Mouse (Mus musculus): Measurements from ENCODE around the gene Armh3. TPM values are rescaled to one million over a fixed set of nuclear protein-coding genes. Genes with fewer than 3 reads are reported as not detected.

Armh3 gene
- polyA plus RNA-seq, 1 experiment from 2014 or later = 23.1 TPM

DNA sequence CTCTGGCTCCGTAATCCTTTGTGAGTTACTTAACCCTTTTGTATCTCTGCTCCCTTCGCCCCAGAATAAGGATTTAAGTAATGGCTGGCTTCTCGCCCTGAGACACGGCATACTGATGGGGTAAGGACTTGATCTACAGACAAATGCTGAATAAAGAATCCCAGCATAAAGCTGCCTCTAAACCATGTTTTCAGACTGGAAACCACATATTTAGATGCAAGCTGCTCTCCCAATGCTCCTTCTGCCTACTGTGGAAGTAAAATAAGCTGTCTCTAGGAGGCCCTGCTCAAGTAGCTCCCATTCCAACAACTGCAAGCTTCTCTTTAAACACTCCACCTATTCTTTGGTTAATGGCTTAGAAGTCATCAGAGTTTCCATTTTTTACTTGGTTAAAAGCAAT, 81.8 kb downstream of the Armh3 start:
- no peak overlapping the region for H3K4me3 ChIP-seq
- H3K27me3 ChIP-seq = no peaks in the 10 kb centered on the region
- WGBS = 59% methylated on average over 4 of the region's 4 CpGs
- H3K9me3 ChIP-seq = no peaks in the 10 kb centered on the region
- H3K36me3 ChIP-seq = 0 out of 2 replicates have a peak, but pooled peaks cover 3% of the 10 kb centered on the region
- no peak overlapping the region for H3K4me2 ChIP-seq
- no peak overlapping the region for H3K27ac ChIP-seq (replicated peaks)
- no peak for ATAC-seq (ENCODE audit: low FRiP score, low read depth)
- no peaks in the 10 kb centered on the region for H3K4me1 ChIP-seq (replicated peaks)
- H3K9ac ChIP-seq = no peak overlapping the region

- Histone ChIP-seq H3K9me3 (no peaks in the 10 kb centered on the region), H3K36me3 (0 out of 2 replicates have a peak, but pooled peaks cover 2% of the 10 kb centered on the region), H3K9ac (no peak overlapping the region), H3K27me3 (no peaks in the 10 kb centered on the region), H3K4me1 (replicated peaks) (no peaks in the 10 kb centered on the region), H3K27ac (replicated peaks) (no peak overlapping the region), H3K4me3 (no peak overlapping the region), H3K4me2 (no peak overlapping the region)
- whole genome bisulfite sequencing = 74% methylated on average over 3 of the region's 3 CpGs
- no peak for ATAC-seq (ENCODE audit: low FRiP score, low read depth)
Measured at GRCm38 (mm10) chr19:45916026-45916425, 82.3 kb downstream of the Armh3 start.

DNA sequence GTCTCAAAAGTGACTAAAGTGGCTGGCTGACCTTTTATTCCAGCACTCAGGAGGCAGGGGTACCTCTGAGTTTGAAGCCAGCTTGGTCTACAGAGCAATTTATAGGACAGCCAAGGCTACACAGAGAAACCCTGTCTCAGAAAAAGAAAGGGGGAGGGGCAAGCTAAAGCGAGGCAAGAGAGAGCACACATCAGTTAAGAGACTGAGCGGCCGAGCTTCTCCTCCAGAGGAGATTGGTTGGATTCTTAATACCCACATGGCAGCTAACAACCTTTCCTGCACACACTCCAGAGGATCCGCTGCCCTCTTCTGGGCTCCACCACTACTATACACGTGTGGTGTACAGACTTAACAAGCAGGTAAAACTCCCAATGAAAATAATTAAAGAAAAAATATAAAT, 85.3 kb downstream of the Armh3 start:
- H3K27me3 ChIP-seq = no peaks in the 10 kb centered on the region
- no peak overlapping the region for H3K9ac ChIP-seq
- H3K9me3 ChIP-seq = no peaks in the 10 kb centered on the region
- WGBS = 47% methylated on average over 5 of the region's 5 CpGs
- no peak overlapping the region for H3K4me3 ChIP-seq
- H3K4me1 ChIP-seq (replicated peaks) = no peaks in the 10 kb centered on the region
- no peak overlapping the region for H3K27ac ChIP-seq (replicated peaks)
- no peak for ATAC-seq (ENCODE audit: low FRiP score, low read depth)
- H3K36me3 ChIP-seq = no peaks in the 10 kb centered on the region
- no peak overlapping the region for H3K4me2 ChIP-seq

GRCm38 (mm10) chr19:45912376-45912775, 85.9 kb downstream of the Armh3 start:
- WGBS = 95% methylated on average over 6 of the region's 6 CpGs
- Histone ChIP-seq H3K9me3 (no peaks in the 10 kb centered on the region), H3K36me3 (no peaks in the 10 kb centered on the region), H3K9ac (no peak overlapping the region), H3K27me3 (no peaks in the 10 kb centered on the region), H3K4me2 (no peak overlapping the region), H3K4me1 (replicated peaks) (no peaks in the 10 kb centered on the region), H3K27ac (replicated peaks) (no peak overlapping the region), H3K4me3 (no peak overlapping the region)
- ATAC-seq (ENCODE audit: low FRiP score, low read depth) = no peak

GRCm38 (mm10) chr19:45911236-45912025, 86.9 kb downstream of the Armh3 start:
- H3K36me3 ChIP-seq = no peaks in the 10 kb centered on the region
- no peak overlapping the region for H3K4me3 ChIP-seq
- no peaks in the 10 kb centered on the region for H3K4me1 ChIP-seq (replicated peaks)
- no peaks in the 10 kb centered on the region for H3K27me3 ChIP-seq
- H3K9me3 ChIP-seq = no peaks in the 10 kb centered on the region
- H3K4me2 ChIP-seq = no peak overlapping the region
- WGBS = 82% methylated on average over 10 of the region's 10 CpGs
- H3K9ac ChIP-seq = no peak overlapping the region
- ATAC-seq (ENCODE audit: low FRiP score, low read depth) = no peak
- H3K27ac ChIP-seq (replicated peaks) = no peak overlapping the region

GRCm38 (mm10) chr19:45908246-45908645, 90.0 kb downstream of the Armh3 start:
- Histone ChIP-seq H3K27me3 (no peaks in the 10 kb centered on the region), H3K36me3 (peaks cover 5% of the 10 kb centered on the region; the same call in 1 of the 2 replicates), H3K4me1 (replicated peaks) (no peaks in the 10 kb centered on the region), H3K9ac (no peak overlapping the region), H3K4me2 (no peak overlapping the region), H3K9me3 (no peaks in the 10 kb centered on the region), H3K27ac (replicated peaks) (no peak overlapping the region), H3K4me3 (no peak overlapping the region)
- no peak for ATAC-seq (ENCODE audit: low FRiP score, low read depth)
- WGBS = 98% methylated on average over 3 of the region's 3 CpGs

GRCm38 (mm10) chr19:45907416-45907815, 90.9 kb downstream of the Armh3 start:
- no peak overlapping the region for H3K4me3 ChIP-seq
- no peak overlapping the region for H3K27ac ChIP-seq (replicated peaks)
- no peak overlapping the region for H3K4me2 ChIP-seq
- H3K36me3 ChIP-seq = peaks cover 5% of the 10 kb centered on the region; the same call in 1 of the 2 replicates
- no peak for ATAC-seq (ENCODE audit: low FRiP score, low read depth)
- H3K9me3 ChIP-seq = no peaks in the 10 kb centered on the region
- H3K4me1 ChIP-seq (replicated peaks) = no peaks in the 10 kb centered on the region
- H3K27me3 ChIP-seq = no peaks in the 10 kb centered on the region
- WGBS = 96% methylated on average over 6 of the region's 6 CpGs
- no peak overlapping the region for H3K9ac ChIP-seq

GRCm38 (mm10) chr19:45903861-45904260, 94.4 kb downstream of the Armh3 start:
- H3K4me2 ChIP-seq = no peak overlapping the region
- no peaks in the 10 kb centered on the region for H3K27me3 ChIP-seq
- peaks cover 5% of the 10 kb centered on the region; the same call in 1 of the 2 replicates for H3K36me3 ChIP-seq
- H3K27ac ChIP-seq (replicated peaks) = no peak overlapping the region
- no peak overlapping the region for H3K4me3 ChIP-seq
- peaks cover 4% of the 10 kb centered on the region; the same call in 1 of the 2 replicates for H3K4me1 ChIP-seq (replicated peaks)
- H3K9me3 ChIP-seq = no peaks in the 10 kb centered on the region
- WGBS = 67% methylated on average over 3 of the region's 3 CpGs
- no peak overlapping the region for H3K9ac ChIP-seq
- no peak for ATAC-seq (ENCODE audit: low FRiP score, low read depth)

DNA sequence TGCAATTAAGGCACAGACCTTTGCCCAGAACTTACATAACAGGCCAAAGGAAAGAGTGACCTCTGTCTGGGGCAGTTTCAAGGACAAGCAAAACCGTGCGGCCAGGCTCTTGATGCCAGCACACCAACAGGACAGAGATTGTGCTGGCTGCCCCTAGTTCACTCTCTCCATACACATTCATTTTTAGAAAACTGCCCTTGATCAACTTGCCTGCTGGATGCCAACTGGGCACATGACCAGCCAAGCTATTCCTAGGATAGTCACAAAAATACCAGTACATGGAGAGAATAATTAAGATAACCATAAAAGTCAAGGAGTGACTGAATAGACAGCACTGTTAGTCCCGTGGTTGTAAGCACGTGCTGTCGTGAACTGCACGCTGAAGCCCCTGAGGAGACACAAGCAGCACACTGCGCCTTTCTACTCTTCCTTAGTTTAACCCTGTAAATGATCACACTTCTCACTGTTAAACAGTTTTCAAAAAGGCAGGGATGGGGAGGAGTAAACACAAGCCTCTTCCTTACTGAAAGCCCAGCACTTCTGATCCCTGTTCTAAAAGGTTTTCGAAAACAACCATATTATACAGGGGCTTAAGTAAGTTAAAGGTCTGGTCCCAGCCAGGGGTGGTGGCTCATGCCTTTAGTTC, 95.8 kb downstream of the Armh3 start:
- no peaks in the 10 kb centered on the region for H3K9me3 ChIP-seq
- no peak for ATAC-seq (ENCODE audit: low FRiP score, low read depth)
- no peak overlapping the region for H3K4me2 ChIP-seq
- H3K4me1 ChIP-seq (replicated peaks) = peaks cover 4% of the 10 kb centered on the region; the same call in 1 of the 2 replicates
- no peak overlapping the region for H3K4me3 ChIP-seq
- no peak overlapping the region for H3K27ac ChIP-seq (replicated peaks)
- 80% methylated on average over 8 of the region's 8 CpGs for WGBS
- H3K27me3 ChIP-seq = no peaks in the 10 kb centered on the region
- H3K36me3 ChIP-seq = peaks cover 5% of the 10 kb centered on the region; the same call in 1 of the 2 replicates
- H3K9ac ChIP-seq = no peak overlapping the region

- H3K9ac ChIP-seq = no peak overlapping the region
- no peaks in the 10 kb centered on the region for H3K27me3 ChIP-seq
- peaks cover 4% of the 10 kb centered on the region; the same call in 1 of the 2 replicates for H3K4me1 ChIP-seq (replicated peaks)
- H3K4me2 ChIP-seq = no peak overlapping the region
- no peak overlapping the region for H3K27ac ChIP-seq (replicated peaks)
- H3K9me3 ChIP-seq = no peaks in the 10 kb centered on the region
- no peaks in the 10 kb centered on the region for H3K36me3 ChIP-seq
- no peak overlapping the region for H3K4me3 ChIP-seq
- WGBS = 92% methylated on average over 5 of the region's 5 CpGs
- no peak for ATAC-seq (ENCODE audit: low FRiP score, low read depth)
Measured at GRCm38 (mm10) chr19:45900836-45901235, 97.5 kb downstream of the Armh3 start.

- Histone ChIP-seq H3K27ac (replicated peaks) (no peak overlapping the region), H3K27me3 (no peaks in the 10 kb centered on the region), H3K9ac (no peak overlapping the region), H3K36me3 (0 out of 2 replicates have a peak, but pooled peaks cover 8% of the 10 kb centered on the region), H3K4me2 (no peak overlapping the region), H3K4me3 (no peak overlapping the region), H3K9me3 (no peaks in the 10 kb centered on the region), H3K4me1 (replicated peaks) (peaks cover 4% of the 10 kb centered on the region; the same call in 1 of the 2 replicates)
- 100% methylated on average over 1 of the region's 1 CpGs for WGBS
- no peak for ATAC-seq (ENCODE audit: low FRiP score, low read depth)
Measured at GRCm38 (mm10) chr19:45895726-45896125, 102.6 kb downstream of the Armh3 start.

DNA sequence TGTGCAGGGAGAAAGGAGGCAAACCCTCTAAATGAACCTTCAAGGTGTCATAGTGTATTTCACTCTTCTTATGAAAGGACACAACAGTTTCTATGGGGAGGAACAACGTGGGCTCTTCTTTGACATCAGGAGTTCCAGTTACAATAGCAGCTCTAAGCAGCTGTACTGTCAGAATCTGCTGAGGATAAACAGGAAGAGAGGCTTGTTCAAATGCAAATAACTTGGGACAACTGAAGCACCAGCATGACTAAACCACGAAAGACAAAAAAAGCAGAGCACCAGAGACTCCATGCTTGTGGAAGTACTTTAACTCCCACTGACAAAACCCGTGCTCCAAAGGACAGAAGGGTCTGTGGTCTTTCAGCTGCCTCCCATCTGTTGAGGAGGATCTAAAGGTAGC, 116.2 kb downstream of the Armh3 start:
- no peak for ATAC-seq (ENCODE audit: low FRiP score, low read depth)
- WGBS = 17% methylated on average over 3 of the region's 3 CpGs
- H3K4me2 ChIP-seq = no peak overlapping the region
- H3K9me3 ChIP-seq = no peaks in the 10 kb centered on the region
- H3K9ac ChIP-seq = no peak overlapping the region
- H3K4me1 ChIP-seq (replicated peaks) = no peaks in the 10 kb centered on the region
- H3K27ac ChIP-seq (replicated peaks) = no peak overlapping the region
- H3K36me3 ChIP-seq = peaks cover 7% of the 10 kb centered on the region; the same call in 1 of the 2 replicates
- H3K4me3 ChIP-seq = no peak overlapping the region
- no peaks in the 10 kb centered on the region for H3K27me3 ChIP-seq

Measured in hindbrain, embryonic 15.5 days (tissue).